Mouse (Mus musculus): Measurements from ENCODE around the gene Rbfox3. TPM values are rescaled to one million over a fixed set of nuclear protein-coding genes. Genes with fewer than 3 reads are reported as not detected.

The Rbfox3 gene
- polyA plus RNA-seq, 1 experiment from 2014 or later, result 0.09 TPM

- Histone ChIP-seq H3K9me3 (ENCODE audit: control insufficient read depth, low read length) (no peaks in the 10 kb centered on the region), H3K27ac (replicated peaks in 1 of 2; ENCODE audit: control insufficient read depth in 1 of 2, insufficient read depth in 1 of 2, low read depth in 2 of 2, low read length in 2 of 2) (no peak overlapping the region), H3K4me1 (ENCODE audit: control insufficient read depth in 2 of 2, insufficient read depth in 2 of 2, low read length in 2 of 2) (no peaks in the 10 kb centered on the region; a peak in 1 of 4 replicates), H3K4me2 (ENCODE audit: low read length) (no peak overlapping the region), H3K4me3 (ENCODE audit: control insufficient read depth in 1 of 2, insufficient read depth in 1 of 2, low read depth in 1 of 2, low read length in 2 of 2) (no peak overlapping the region), H3K27me3 (ENCODE audit: control insufficient read depth, insufficient read depth, low read length) (no peaks in the 10 kb centered on the region; the same call in 1 of the 2 replicates), H3K36me3 (ENCODE audit: control insufficient read depth, insufficient read depth, low read length) (no peaks in the 10 kb centered on the region), H3K9ac (ENCODE audit: low read length) (no peak overlapping the region)
- no peak for ATAC-seq (ENCODE audit: insufficient number of reproducible peaks, insufficient read depth, low FRiP score, low read depth)
- WGBS, result 79% methylated on average over 11 of the region's 11 CpGs
These were observed 386.3 kb downstream of the Rbfox3 start for GRCm38 (mm10) chr11:118525059-118525458.

GRCm38 (mm10) chr11:118523496-118524145 lies 387.8 kb downstream of the Rbfox3 start:
- Histone ChIP-seq H3K27me3 (ENCODE audit: control insufficient read depth, insufficient read depth, low read length) (no peaks in the 10 kb centered on the region; the same call in 1 of the 2 replicates), H3K4me2 (ENCODE audit: low read length) (no peak overlapping the region), H3K9me3 (ENCODE audit: control insufficient read depth, low read length) (no peaks in the 10 kb centered on the region), H3K9ac (ENCODE audit: low read length) (no peak overlapping the region), H3K4me1 (ENCODE audit: control insufficient read depth in 2 of 2, insufficient read depth in 2 of 2, low read length in 2 of 2) (no peaks in the 10 kb centered on the region), H3K36me3 (ENCODE audit: control insufficient read depth, insufficient read depth, low read length) (no peaks in the 10 kb centered on the region), H3K4me3 (ENCODE audit: control insufficient read depth in 1 of 2, insufficient read depth in 1 of 2, low read depth in 1 of 2, low read length in 2 of 2) (no peak overlapping the region), H3K27ac (replicated peaks in 1 of 2; ENCODE audit: control insufficient read depth in 1 of 2, insufficient read depth in 1 of 2, low read depth in 2 of 2, low read length in 2 of 2) (no peak overlapping the region)
- WGBS, result 81% methylated on average over 4 of the region's 4 CpGs
- ATAC-seq (ENCODE audit: insufficient number of reproducible peaks, insufficient read depth, low FRiP score, low read depth), result no peak

- H3K4me3 ChIP-seq (ENCODE audit: control insufficient read depth in 1 of 2, insufficient read depth in 1 of 2, low read depth in 1 of 2, low read length in 2 of 2), result no peak overlapping the region
- no peak overlapping the region for H3K9ac ChIP-seq (ENCODE audit: low read length)
- no peaks in the 10 kb centered on the region for H3K27me3 ChIP-seq (ENCODE audit: control insufficient read depth, insufficient read depth, low read length)
- H3K27ac ChIP-seq (replicated peaks in 1 of 2; ENCODE audit: control insufficient read depth in 1 of 2, insufficient read depth in 1 of 2, low read depth in 2 of 2, low read length in 2 of 2), result no peak overlapping the region
- H3K36me3 ChIP-seq (ENCODE audit: control insufficient read depth, insufficient read depth, low read length), result no peaks in the 10 kb centered on the region
- 68% methylated on average over 2 of the region's 2 CpGs for WGBS
- ATAC-seq (ENCODE audit: insufficient number of reproducible peaks, insufficient read depth, low FRiP score, low read depth), result no peak
- H3K4me2 ChIP-seq (ENCODE audit: low read length), result no peak overlapping the region
- no peaks in the 10 kb centered on the region for H3K4me1 ChIP-seq (ENCODE audit: control insufficient read depth in 2 of 2, insufficient read depth in 2 of 2, low read length in 2 of 2)
- no peaks in the 10 kb centered on the region for H3K9me3 ChIP-seq (ENCODE audit: control insufficient read depth, low read length)
These were observed 390.5 kb downstream of the Rbfox3 start for GRCm38 (mm10) chr11:118520932-118521331.

- no peaks in the 10 kb centered on the region for H3K36me3 ChIP-seq (ENCODE audit: control insufficient read depth, insufficient read depth, low read length)
- no peaks in the 10 kb centered on the region for H3K9me3 ChIP-seq (ENCODE audit: control insufficient read depth, low read length)
- H3K9ac ChIP-seq (ENCODE audit: low read length), result no peak overlapping the region
- H3K4me2 ChIP-seq (ENCODE audit: low read length), result no peak overlapping the region
- 50% methylated on average over 5 of the region's 5 CpGs for WGBS
- no peak for ATAC-seq (ENCODE audit: insufficient number of reproducible peaks, insufficient read depth, low FRiP score, low read depth)
- H3K27me3 ChIP-seq (ENCODE audit: control insufficient read depth, insufficient read depth, low read length), result no peaks in the 10 kb centered on the region
- no peaks in the 10 kb centered on the region for H3K4me1 ChIP-seq (ENCODE audit: control insufficient read depth in 2 of 2, insufficient read depth in 2 of 2, low read length in 2 of 2)
- no peak overlapping the region for H3K27ac ChIP-seq (replicated peaks in 1 of 2; ENCODE audit: control insufficient read depth in 1 of 2, insufficient read depth in 1 of 2, low read depth in 2 of 2, low read length in 2 of 2)
- H3K4me3 ChIP-seq (ENCODE audit: control insufficient read depth in 1 of 2, insufficient read depth in 1 of 2, low read depth in 1 of 2, low read length in 2 of 2), result no peak overlapping the region
These were observed 391.1 kb downstream of the Rbfox3 start for GRCm38 (mm10) chr11:118520251-118520650.

- H3K27me3 ChIP-seq (ENCODE audit: control insufficient read depth, insufficient read depth, low read length), result no peaks in the 10 kb centered on the region
- no peak overlapping the region for H3K4me2 ChIP-seq (ENCODE audit: low read length)
- no peaks in the 10 kb centered on the region for H3K4me1 ChIP-seq (ENCODE audit: control insufficient read depth in 2 of 2, insufficient read depth in 2 of 2, low read length in 2 of 2)
- no peak for ATAC-seq (ENCODE audit: insufficient number of reproducible peaks, insufficient read depth, low FRiP score, low read depth)
- no peak overlapping the region for H3K9ac ChIP-seq (ENCODE audit: low read length)
- H3K36me3 ChIP-seq (ENCODE audit: control insufficient read depth, insufficient read depth, low read length), result no peaks in the 10 kb centered on the region
- H3K9me3 ChIP-seq (ENCODE audit: control insufficient read depth, low read length), result no peaks in the 10 kb centered on the region
- no peak overlapping the region for H3K4me3 ChIP-seq (ENCODE audit: control insufficient read depth in 1 of 2, insufficient read depth in 1 of 2, low read depth in 1 of 2, low read length in 2 of 2)
- H3K27ac ChIP-seq (replicated peaks in 1 of 2; ENCODE audit: control insufficient read depth in 1 of 2, insufficient read depth in 1 of 2, low read depth in 2 of 2, low read length in 2 of 2), result no peak overlapping the region
- WGBS, result 53% methylated on average over 7 of the region's 7 CpGs
These were observed 392.7 kb downstream of the Rbfox3 start for GRCm38 (mm10) chr11:118518743-118519142.

GRCm38 (mm10) chr11:118517924-118518323 lies 393.5 kb downstream of the Rbfox3 start:
- Histone ChIP-seq H3K4me1 (ENCODE audit: control insufficient read depth in 2 of 2, insufficient read depth in 2 of 2, low read length in 2 of 2) (no peaks in the 10 kb centered on the region), H3K4me3 (ENCODE audit: control insufficient read depth in 1 of 2, insufficient read depth in 1 of 2, low read depth in 1 of 2, low read length in 2 of 2) (no peak overlapping the region), H3K4me2 (ENCODE audit: low read length) (no peak overlapping the region), H3K9ac (ENCODE audit: low read length) (no peak overlapping the region), H3K36me3 (ENCODE audit: control insufficient read depth, insufficient read depth, low read length) (no peaks in the 10 kb centered on the region), H3K9me3 (ENCODE audit: control insufficient read depth, low read length) (no peaks in the 10 kb centered on the region), H3K27me3 (ENCODE audit: control insufficient read depth, insufficient read depth, low read length) (no peaks in the 10 kb centered on the region), H3K27ac (replicated peaks in 1 of 2; ENCODE audit: control insufficient read depth in 1 of 2, insufficient read depth in 1 of 2, low read depth in 2 of 2, low read length in 2 of 2) (no peak overlapping the region)
- no peak for ATAC-seq (ENCODE audit: insufficient number of reproducible peaks, insufficient read depth, low FRiP score, low read depth)
- 76% methylated on average over 7 of the region's 7 CpGs for WGBS

GRCm38 (mm10) chr11:118512257-118512910 lies 399.0 kb downstream of the Rbfox3 start:
- Histone ChIP-seq H3K27ac (replicated peaks in 1 of 2; ENCODE audit: control insufficient read depth in 1 of 2, insufficient read depth in 1 of 2, low read depth in 2 of 2, low read length in 2 of 2) (no peak overlapping the region), H3K27me3 (ENCODE audit: control insufficient read depth, insufficient read depth, low read length) (peaks cover 8% of the 10 kb centered on the region; the same call in 1 of the 2 replicates), H3K4me3 (ENCODE audit: control insufficient read depth in 1 of 2, insufficient read depth in 1 of 2, low read depth in 1 of 2, low read length in 2 of 2) (no peak overlapping the region), H3K4me1 (ENCODE audit: control insufficient read depth in 2 of 2, insufficient read depth in 2 of 2, low read length in 2 of 2) (no peaks in the 10 kb centered on the region), H3K9me3 (ENCODE audit: control insufficient read depth, low read length) (no peaks in the 10 kb centered on the region), H3K9ac (ENCODE audit: low read length) (no peak overlapping the region), H3K36me3 (ENCODE audit: control insufficient read depth, insufficient read depth, low read length) (no peaks in the 10 kb centered on the region), H3K4me2 (ENCODE audit: low read length) (no peak overlapping the region)
- ATAC-seq (ENCODE audit: insufficient number of reproducible peaks, insufficient read depth, low FRiP score, low read depth), result no peak; the same call in 1 of the 2 replicates
- WGBS, result 53% methylated on average over 15 of the region's 15 CpGs

Data from heart, embryonic 14.5 days (tissue).